Mouse (Mus musculus): ENCODE measurements at regions not wholly inside any gene's neighbourhood (a gene's known extent, or its start where the extent isn't known, plus 50 kb on each side); places are given as distances from the start of the nearest gene placed in this dataset.
A peak's percentile ranks its signal among the peaks of the same experiment; 100 is the strongest.

DNA sequence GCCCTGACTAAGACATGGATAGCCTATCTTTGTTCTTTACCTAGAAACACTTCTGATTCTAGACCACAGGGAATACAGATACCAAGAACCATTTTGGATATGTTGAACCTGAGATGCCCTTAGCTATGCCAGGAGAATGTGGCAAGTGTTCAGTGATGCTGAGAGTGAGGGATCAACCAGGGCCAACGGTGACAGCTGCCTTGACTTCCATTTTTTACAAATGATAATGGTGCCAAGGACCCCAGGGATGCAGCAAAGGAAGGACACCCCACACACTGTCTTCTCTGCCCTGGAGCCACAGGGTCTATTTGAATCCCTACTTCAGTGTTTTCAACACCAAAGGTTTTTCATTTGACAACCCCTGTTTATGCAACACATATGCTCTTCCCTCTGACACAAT lies 174.4 kb downstream of the Gsdmc2 start:
- DNase-seq (ENCODE audit: low spot score) = no peak

DNA sequence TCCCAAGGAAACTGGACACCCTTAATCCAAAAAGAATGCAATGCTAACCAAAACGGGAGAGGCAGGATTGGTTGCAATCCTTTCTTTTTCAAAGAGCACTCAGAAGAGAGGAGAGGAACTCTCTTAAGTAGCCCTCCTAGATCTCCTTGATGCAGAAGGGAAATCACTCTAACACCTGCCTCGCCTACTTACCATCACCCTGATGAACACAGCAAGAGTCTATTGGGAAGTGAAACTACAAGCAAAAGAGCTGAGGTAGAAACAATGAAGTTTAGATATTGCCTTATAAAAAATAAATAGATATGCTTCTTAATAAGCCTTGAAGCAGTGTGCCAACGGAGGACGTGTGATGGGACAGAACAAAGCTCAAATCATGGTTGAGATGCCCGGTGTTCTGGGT lies 177.4 kb downstream of the Gsdmc2 start:
- no peak for DNase-seq (ENCODE audit: low spot score)

DNA sequence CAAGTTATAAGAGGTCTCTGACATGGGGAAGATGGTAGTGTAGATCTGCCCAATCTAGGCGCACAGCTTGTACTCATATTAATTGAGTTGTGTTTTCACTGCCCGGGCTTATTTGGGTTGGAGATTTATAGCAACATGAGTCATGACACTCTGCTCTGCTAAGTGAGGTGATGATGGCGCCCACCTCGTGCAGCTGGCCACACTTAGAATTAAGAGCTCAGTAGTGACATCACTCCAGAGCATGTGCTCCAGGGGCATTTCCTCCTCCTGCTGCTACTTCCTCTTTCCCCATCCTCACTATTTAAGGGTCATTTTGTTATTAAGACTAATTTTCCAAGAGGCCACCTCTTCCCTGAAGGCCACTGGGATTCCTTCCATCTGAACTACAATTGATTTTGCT lies 179.5 kb downstream of the Gsdmc2 start:
- no peak for DNase-seq (ENCODE audit: low spot score)

DNA sequence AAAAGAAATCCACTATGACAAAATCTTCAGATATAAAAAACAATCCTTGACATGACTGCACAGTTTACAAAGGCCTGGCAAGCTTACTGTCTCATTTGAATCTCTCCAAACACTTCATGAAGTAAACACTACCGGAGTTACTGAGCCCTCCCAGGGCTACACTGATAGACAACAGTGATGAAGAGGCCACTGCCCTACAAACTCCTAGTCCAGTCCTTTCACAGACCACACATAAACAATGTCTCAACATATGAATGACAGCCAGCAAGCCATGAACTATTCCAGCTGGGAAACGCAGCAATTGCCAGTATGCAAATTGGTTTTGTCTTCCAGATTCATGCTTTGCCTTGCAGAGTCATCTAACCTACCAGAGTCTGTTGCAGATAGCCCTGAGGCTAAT lies 180.1 kb downstream of the Gsdmc2 start:
- DNase-seq (ENCODE audit: low spot score) = no peak

DNA sequence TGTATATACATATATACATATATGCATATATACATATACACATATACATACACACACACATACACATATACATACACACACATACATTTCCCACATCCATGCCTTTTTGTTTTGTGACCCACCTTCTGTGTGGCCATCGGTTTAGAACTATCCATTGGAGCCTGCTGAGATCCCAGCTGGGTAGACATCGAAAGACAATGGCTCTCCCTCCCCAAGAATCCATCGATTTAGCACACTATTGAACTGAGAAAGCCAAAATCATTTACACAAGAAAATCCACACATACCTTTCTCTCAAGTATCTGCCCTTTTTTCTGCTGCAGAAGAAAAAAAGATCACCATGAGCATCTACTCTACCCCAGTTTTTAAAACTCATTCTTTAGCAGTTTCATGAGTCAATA lies 182.8 kb downstream of the Gsdmc2 start:
- DNase-seq (ENCODE audit: low spot score) = no peak

DNA sequence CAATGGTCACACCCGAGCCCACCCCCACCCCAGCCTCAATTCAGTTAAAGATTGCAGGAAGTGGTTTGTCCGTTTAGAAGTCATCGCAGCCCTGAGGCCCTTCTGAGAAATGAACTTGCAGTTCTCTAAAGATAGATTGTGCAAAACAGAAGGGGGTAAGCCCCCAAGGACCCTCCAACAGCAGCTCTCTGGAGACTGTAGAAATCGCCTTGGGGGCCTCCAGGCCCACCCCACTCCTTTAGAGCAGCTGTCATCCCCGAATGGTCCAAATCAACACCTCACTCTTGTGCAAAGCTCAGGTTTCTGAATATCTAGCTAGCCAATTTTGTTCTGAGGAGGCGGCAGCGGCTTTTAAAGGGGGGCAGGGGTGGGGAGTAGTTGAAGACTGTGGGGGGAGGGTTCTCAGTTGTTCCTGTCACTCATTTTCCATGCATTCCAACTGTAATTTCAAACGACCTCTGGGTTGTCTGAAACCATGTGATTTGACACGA lies 186.9 kb downstream of the Gsdmc2 start:
- no peak for DNase-seq (ENCODE audit: low spot score)

DNA sequence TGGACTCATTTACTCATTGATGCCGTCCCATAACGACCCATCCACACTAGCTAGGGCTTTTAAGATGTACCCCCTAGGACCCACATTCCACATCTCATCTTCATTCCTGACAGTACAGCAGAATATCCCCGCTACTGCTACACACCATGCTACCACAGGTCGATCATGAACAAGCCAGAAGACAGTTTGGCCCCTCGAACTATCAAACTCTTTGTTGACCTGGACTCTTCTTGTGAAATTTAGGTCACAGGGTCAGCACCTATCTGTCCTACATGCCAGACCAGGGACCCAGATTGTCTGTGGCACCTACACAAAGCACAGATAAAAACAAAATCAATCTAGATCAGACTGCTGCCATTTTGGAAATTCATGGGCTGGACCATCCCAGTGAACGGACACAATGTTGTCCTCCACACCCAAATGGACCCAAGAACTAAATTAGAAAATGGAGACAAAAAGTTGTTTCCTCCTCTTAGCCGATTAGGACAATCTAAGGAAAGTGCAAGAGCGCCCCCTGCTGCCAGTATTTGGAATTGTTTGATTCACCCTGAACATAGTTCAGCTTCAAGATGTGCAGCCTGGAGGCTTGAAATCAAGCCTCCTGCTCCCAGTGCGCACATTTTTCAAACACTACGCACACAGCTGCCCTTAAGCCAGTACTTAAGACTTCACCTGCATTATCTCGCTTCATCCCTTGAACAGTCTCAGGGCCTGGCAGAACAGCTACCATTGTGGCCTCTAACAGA lies 192.6 kb downstream of the Gsdmc2 start:
- peak; percentile 90 for DNase-seq (ENCODE audit: low spot score)

DNA sequence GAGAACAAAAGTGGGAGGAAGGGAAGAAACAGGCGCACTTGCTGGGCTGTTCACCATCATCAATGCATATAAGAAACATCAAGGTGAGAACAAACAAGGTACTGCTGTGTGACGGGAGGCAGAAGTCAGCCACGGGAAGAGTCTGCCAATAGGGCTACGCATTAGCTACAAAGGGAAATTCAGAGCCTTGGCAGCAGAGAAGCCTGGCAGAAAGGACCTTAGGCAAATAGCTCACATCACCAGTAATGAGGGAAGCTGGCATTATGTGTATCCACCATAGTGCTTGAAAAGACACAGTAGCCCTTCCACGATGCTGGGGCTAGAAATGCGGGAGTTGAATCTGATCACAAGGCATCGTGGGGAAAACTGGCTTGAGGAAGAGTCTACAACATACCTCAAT lies 193.9 kb downstream of the Gsdmc2 start:
- DNase-seq (ENCODE audit: low spot score) = no peak

DNA sequence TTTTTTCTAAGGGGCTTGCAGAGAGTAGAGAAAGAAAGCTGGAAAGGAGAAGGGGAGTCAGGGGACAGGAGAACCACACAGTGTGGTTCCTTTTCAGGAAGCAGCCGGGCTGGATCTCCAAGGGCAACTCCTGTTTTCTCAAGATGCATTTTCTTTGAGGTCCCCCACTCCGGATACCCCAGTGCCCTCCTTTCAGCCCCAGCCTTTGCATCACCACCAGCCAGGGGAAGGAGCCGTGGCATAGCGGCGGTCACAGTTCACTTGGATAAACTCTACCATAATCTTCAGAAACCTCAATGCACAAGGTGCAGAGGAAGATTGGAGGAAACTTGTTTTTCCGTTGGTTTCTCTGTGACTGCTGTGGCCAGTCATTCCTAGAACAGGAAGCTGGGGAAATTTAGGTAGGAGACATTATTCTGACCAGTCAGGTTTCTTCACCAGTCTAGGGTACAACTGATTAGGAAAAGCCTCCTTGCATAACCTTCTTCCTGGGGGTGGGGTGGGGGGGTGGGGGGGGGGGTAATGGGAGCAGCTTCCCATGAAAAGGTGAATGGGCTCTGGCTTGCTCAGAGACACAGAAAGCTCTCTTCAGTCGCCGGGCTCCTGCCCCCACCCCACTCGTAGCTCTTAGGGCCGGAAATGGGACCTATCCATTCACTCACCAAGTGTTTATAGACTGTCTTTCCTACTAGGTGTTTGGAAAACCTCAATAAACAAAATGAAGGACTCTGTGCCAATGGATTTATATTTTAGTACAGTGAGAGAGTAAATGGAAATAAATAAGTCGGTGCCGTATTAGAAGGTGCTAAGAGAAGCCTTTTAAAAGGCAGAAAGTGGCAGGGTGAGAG lies 196.6 kb downstream of the Gsdmc2 start:
- DNase-seq (ENCODE audit: low spot score) = no peak

DNA sequence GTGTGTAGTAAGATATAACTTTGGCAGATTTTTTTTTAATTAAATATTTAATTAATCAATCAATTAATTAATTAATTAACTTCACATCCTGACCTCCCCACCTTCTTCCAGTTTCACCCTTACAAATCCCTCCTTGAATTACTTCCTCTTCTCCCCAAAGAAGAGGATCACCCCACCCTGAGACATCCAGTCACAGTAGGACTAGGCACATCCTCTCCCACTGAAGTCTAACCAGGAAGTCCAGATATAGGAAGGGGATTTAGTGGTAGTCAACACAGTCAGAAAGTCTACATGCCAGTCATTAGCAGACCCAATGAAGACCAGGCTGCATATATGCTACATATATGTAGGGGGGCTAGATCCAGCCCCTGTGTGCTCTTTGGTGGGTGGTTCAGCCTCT lies 220.2 kb downstream of the Gsdmc2 start:
- DNase-seq (ENCODE audit: low spot score) = no peak

DNA sequence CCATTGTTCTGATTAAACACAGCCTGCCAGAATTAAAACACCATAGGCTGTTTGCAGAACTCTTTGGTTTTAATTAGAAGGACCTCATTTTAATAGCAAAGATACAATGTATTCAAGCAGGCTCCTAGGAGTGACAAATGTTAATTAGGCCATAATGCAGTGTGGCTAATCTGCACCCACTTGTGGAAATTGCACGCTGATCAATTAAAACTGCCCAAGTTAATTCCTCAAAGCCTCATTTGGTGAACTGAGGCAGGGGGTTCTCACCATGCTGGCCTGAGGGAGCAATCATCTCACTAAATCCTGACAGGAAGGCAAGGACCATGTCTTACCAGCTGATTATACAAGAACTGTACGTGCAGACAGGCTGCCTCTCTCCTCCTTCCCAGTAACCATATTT lies 220.7 kb downstream of the Gsdmc2 start:
- DNase-seq (ENCODE audit: low spot score) = no peak

DNA sequence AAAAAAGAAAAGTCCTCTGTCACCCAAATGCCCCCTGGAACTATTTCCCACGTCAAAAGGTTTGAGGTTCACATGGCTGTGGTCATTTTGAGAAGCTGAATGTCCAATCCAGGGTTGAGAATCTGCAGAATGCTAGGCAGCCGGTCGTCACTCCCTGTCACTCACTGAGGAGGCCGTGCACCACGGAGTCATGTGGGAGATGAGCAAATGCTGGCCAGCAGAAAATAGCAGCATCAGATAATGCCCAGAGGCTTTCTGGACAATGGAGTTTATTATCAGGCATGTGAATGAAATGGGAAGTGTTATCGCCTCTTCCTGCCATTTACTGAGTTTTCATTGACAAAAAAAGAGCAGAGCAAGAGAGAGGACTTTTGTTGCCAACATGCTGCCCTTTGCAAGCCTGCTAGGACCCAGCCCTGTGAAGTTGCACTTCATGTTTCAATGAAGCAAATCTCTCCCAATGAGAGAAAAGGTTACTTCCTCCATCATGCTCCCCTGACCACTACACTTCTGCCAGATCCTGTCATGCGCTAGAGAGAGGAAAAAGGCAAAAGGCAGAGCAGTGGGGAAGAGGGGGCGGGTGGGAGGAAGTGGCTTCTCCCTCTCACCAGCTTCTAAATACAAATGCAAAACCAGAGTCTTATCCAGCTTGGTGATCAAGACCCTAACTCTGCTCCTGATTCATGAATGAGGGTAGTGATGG lies 228.3 kb downstream of the Gsdmc2 start:
- DNase-seq (ENCODE audit: low spot score) = no peak

DNA sequence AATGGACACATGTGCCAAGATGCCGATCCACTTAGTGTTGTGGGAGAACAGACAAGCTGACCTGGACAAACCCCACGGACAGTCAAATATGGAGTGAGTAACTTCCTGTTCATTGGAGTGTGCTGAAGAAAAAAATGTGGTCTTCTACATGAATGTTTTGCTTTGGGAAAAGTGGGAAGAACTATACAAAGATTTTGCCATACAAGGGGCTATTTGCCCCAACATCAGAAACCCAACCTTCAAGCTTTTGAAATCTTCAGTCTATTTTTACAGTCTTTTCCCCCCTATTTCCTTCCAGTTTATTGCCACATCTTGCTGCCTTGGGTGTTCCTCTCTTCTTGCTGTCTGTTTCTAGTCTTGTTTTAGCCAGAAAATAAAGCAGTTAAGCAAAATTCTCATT lies 230.8 kb downstream of the Gsdmc2 start:
- DNase-seq (ENCODE audit: low spot score) = no peak

DNA sequence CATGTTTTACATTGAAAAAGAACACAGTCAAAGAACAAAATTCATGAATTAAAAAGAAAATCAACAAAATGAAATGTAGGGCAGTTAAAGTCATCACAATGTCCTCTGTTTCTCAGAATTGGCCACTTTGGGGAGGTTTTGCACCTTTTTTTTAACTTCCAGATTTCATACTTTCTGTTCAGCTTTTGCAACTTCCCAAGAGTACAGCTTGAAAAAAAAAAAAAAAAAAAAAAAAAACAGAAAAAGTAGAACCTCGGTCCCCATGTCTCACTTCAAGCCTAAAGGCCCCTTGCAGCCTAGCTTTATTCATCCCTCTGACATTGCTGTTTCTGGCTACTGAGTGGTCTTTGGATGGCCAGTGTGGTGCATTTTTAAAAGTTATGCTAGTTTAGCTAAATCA lies 231.9 kb downstream of the Gsdmc2 start:
- DNase-seq (ENCODE audit: low spot score) = no peak

DNA sequence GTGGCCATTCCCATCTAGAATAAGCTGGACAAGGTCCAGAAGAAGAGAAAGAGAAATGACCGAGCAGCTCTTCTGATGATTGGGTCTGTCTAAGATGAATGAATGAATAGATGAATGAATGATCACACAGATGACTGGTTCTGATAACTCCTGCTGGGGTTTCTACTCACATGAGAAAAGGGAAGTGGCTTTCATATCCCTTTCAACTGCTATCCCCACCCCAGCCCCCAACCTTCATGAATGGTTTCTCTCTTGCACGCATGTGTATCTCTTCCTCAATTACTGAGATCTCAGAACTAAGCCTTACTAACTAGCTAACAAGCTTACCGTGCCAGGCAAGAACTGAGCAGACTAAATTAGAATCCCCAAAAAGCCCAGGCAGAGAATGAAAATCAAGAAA lies 233.8 kb downstream of the Gsdmc2 start:
- DNase-seq (ENCODE audit: low spot score) = no peak

DNA sequence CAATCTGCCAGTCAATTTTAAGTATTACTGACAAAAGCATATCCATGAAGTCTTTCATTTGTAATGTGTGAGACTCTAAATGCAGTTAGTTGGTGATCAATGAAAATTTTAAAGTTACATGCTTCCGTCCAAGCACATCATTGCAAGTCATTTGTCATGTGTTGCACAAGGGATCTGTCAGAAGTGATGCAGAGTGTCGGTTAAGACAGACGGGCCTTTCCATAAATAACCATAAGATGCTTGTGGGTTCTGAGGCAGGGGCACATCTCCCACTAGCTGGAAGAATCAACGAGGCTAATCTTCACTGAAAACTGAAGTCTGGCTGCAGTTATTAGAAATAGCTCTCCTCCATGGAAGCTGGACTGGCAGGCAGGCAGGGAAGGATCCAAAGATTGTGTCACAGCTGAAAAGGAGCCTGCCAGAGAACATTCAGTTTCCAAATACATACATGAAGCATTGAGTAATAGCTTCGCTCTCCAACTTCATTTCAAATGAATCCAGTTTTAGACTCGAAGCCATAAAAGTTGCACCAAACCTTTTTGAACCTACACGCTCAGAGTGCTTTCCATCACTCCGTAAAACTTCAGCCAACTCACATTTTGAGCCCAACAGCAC lies 241.8 kb downstream of the Gsdmc2 start:
- no peak for DNase-seq (ENCODE audit: low spot score)

DNA sequence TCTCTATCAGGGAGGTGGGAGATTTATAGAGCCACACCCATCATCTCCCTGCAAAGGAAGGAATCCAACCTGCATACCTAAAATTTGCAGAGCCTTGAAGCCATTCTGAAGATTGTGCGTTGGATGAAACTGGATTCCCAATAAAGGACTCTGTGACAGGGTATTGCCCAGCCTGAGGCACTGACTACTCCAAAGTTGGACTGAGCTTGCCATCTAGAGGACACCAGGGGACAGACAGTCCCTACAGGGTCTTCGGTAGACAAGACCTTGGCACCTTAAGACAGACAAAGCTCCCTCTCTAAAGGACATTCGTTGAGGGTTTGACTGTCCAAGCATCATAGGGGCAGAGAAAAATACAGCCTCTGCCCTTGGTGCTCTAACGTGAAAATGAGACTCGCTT lies 243.4 kb downstream of the Gsdmc2 start:
- DNase-seq (ENCODE audit: low spot score) = peak; percentile 75

DNA sequence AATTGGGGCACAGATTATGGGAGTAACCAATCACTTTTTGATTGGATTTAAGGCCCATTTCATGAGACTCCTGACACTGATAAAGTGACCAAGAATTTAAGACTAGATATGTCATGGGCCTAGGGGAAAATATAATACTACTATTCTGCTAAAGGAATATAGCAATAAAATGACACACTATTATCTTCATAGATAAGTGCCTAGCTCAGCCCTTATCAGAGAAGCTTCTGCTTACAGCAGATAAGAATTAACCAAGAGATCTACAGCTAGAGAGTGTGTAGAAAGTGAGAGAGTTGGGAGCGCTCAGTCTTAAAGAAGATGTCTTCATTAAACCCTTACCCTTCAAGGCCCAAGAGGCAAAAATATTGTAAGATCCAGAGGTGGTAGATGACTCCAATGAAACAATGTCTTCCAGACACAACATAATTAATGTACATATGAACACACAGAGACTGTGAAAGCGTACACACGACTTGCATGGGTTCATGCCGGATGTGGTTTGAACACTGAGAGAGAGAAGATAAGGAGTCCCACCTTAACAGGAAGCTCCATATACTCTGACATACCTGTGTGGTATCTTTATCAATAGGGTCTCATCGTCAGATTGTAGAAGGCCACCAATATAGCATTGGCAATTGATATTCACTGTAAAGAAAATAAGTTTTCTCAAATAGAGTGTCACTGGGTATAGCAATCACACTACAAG lies 252.1 kb downstream of the Gsdmc2 start:
- DNase-seq (ENCODE audit: low spot score) = no peak

DNA sequence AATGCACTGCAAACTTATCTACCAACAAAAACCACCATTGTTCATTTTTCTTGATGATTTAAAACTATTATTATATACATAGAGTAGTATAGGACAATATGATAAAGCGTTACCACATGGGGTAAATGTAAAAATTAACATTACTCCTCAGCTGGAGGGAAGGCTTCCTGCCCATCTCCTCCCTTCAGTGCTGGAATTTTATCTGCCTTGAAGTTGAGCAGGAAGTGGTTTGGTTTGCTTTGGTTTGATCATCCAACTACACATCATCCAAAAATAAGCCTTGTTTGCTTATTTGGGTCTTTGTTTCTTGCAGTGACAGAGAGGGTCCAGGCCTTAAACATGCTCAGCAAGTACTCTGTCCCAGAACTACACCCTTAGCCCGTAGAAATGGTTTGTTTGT lies 285.7 kb downstream of the Gsdmc2 start:
- no peak for DNase-seq (ENCODE audit: low spot score)

DNA sequence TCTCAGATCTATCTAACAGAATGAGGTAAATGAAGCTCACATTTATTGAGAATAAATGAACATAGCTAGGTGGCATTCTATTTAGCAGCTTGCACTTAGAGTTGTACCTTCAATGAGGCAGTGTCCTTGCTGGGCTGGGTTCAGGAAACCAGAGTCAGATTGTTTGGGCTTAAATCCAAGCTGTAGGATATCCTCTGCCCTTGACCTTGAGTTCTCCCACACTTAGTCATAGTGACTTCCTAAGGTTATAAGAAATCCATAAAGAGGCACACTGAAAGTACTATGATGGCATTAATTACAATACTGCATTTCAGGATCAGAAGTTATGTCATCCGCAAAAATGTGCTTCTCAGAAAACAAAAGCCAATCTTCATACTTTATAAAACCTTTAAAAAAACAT lies 286.3 kb downstream of the Gsdmc2 start:
- DNase-seq (ENCODE audit: low spot score) = no peak

DNA sequence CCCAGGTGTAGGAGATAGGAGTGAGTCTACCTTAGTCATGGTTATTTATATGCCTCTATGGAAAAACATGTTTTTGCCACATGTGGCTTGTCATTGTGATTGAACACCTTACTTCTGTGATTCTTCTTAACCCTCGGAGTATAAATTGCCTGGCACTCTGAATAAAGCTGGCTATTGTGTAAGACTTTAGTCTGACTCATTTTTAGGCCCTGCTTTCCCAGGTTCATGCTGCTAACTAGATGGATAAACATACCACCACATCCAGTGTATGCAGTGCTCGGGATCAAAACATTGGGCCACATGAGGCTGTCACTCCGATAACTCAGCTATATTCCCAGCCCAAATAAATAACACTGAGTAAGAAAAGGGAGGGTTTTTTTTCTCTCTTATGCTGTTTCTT lies 287.2 kb downstream of the Gsdmc2 start:
- DNase-seq (ENCODE audit: low spot score) = no peak

DNA sequence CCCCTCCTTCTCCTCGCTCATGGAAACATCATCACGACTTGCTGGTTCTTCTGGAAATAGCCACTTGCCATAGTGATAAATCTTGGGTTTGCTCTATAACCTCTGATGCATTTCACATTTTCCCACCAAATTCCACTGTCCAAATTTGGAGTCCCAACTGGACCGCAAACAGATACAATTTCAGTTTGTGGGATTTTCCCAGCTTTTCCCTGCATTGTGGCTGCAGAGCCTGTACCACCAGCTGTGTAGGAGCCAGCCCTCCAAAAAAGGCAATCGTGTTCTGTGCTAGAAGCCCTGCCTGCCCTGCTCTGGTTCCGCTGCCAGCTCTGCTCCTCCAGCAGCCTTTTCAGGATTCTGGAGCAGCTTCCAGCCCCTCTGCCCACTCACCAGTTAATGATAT lies 291.4 kb downstream of the Gsdmc2 start:
- DNase-seq (ENCODE audit: low spot score) = no peak

Measured in retina, embryonic 14.5 days (tissue).